Mouse (Mus musculus) limb, embryonic 10.5 days (tissue): ENCODE measurements at regions not wholly inside any gene's neighbourhood (a gene's known extent, or its start where the extent isn't known, plus 50 kb on each side); places are given as distances from the start of the nearest gene placed in this dataset.

Experiments used
- DNase-seq: peaks from one replicate; pipeline ENCODE4 v3.0.0-alpha.2; 2017; ENCODE audit warnings: low spot score
- H3K27ac ChIP-seq: fragments of 300-500 bp; sonication (generic); 2 replicates; pipeline ENCODE4 v1.5.1; 2016; ENCODE audit warnings: mild to moderate bottlenecking
- H3K27me3 ChIP-seq: fragments of 300-500 bp; sonication (generic); 2 replicates; pipeline ENCODE4 v1.6.1; 2016; ENCODE audit warnings: low read depth, mild to moderate bottlenecking; ENCODE audit not compliant: poor library complexity, severe bottlenecking
- H3K36me3 ChIP-seq: fragments of 300-500 bp; sonication (generic); 2 replicates; pipeline ENCODE4 v1.6.1; 2016; ENCODE audit warnings: mild to moderate bottlenecking, moderate library complexity
- H3K4me1 ChIP-seq: fragments of 300-500 bp; sonication (generic); 2 replicates; pipeline ENCODE4 v1.6.1; 2016
- H3K4me3 ChIP-seq: fragments of 300-500 bp; sonication (generic); 2 replicates; pipeline ENCODE4 v1.5.1; 2016; ENCODE audit warnings: mild to moderate bottlenecking, moderate library complexity
- H3K9me3 ChIP-seq: fragments of 300-500 bp; sonication (generic); replicated peaks from 2 replicates; pipeline ENCODE4 v1.6.1; 2016; ENCODE audit warnings: mild to moderate bottlenecking
- WGBS: fragments of 180-500 bp; shearing (Covaris S2); methylation state at CpG from one replicate; pipeline ENCODE4 v1.1.7; 2016; 5-methylcytosine and 5-hydroxymethylcytosine counted together

GRCm38 (mm10) chr15:8582676-8583075 is 62.9 kb upstream of the Gm2310 start:
- Histone ChIP-seq H3K9me3 (no peaks in the 10 kb centered on the region), H3K27ac (no peak overlapping the region), H3K36me3 (no peaks in the 10 kb centered on the region), H3K4me3 (no peak overlapping the region), H3K4me1 (peaks cover 28% of the 10 kb centered on the region), H3K27me3 (peaks cover 10% of the 10 kb centered on the region; the same call in 1 of the 2 replicates)
- WGBS: 42% methylated on average over 6 of the region's 6 CpGs
- no peak for DNase-seq

- WGBS: 48% methylated on average over 8 of the region's 8 CpGs
- Histone ChIP-seq H3K9me3 (no peaks in the 10 kb centered on the region), H3K36me3 (no peaks in the 10 kb centered on the region), H3K4me1 (peaks cover 19% of the 10 kb centered on the region), H3K4me3 (no peak overlapping the region), H3K27ac (no peak overlapping the region), H3K27me3 (peaks cover 10% of the 10 kb centered on the region; the same call in 1 of the 2 replicates)
- DNase-seq: no peak
These were observed 61.6 kb upstream of the Gm2310 start for GRCm38 (mm10) chr15:8581146-8581913.

- Histone ChIP-seq H3K36me3 (no peaks in the 10 kb centered on the region), H3K27ac (no peak overlapping the region), H3K27me3 (peaks cover 10% of the 10 kb centered on the region; the same call in 1 of the 2 replicates), H3K4me1 (peaks cover 19% of the 10 kb centered on the region), H3K9me3 (no peaks in the 10 kb centered on the region), H3K4me3 (no peak overlapping the region)
- no peak for DNase-seq
These were observed 60.3 kb upstream of the Gm2310 start for GRCm38 (mm10) chr15:8580077-8580476.

GRCm38 (mm10) chr15:8577480-8577881 is 57.7 kb upstream of the Gm2310 start:
- WGBS: 16% methylated on average over 3 of the region's 3 CpGs
- DNase-seq: no peak

GRCm38 (mm10) chr15:8576975-8577374 is 57.2 kb upstream of the Gm2310 start:
- Histone ChIP-seq H3K27ac (no peak overlapping the region), H3K9me3 (no peaks in the 10 kb centered on the region), H3K36me3 (no peaks in the 10 kb centered on the region), H3K4me1 (peaks cover 8% of the 10 kb centered on the region), H3K4me3 (no peak overlapping the region), H3K27me3 (peaks cover 10% of the 10 kb centered on the region; the same call in 1 of the 2 replicates)
- 83% methylated on average over 5 of the region's 5 CpGs for WGBS
- DNase-seq: no peak

More at GRCm38 (mm10) chr15:8577480-8577881, 57.7 kb upstream of the Gm2310 start:
- Histone ChIP-seq H3K4me3 (no peak overlapping the region), H3K9me3 (no peaks in the 10 kb centered on the region), H3K27me3 (peaks cover 10% of the 10 kb centered on the region; the same call in 1 of the 2 replicates), H3K27ac (no peak overlapping the region), H3K36me3 (no peaks in the 10 kb centered on the region), H3K4me1 (peaks cover 8% of the 10 kb centered on the region)

GRCm38 (mm10) chr15:8569617-8570016 is 49.9 kb upstream of the Gm2310 start:
- WGBS: 9% methylated on average over 11 of the region's 11 CpGs
- peaks cover 22% of the 10 kb centered on the region for H3K27me3 ChIP-seq
- DNase-seq: no peak
- H3K9me3 ChIP-seq: no peaks in the 10 kb centered on the region
- peaks cover 15% of the 10 kb centered on the region for H3K4me1 ChIP-seq
- peak overlapping the region; percentile 67 for H3K4me3 ChIP-seq
- peak overlapping the region; percentile 50; the same call in 1 of the 2 replicates for H3K27ac ChIP-seq
- H3K36me3 ChIP-seq: no peaks in the 10 kb centered on the region
